Mouse (Mus musculus): ENCODE measurements around the gene Ghsr. TPM values are rescaled to one million over a fixed set of nuclear protein-coding genes. Genes with fewer than 3 reads are reported as not detected.
A peak's percentile ranks its signal among the peaks of the same experiment; 100 is the strongest.

The Ghsr gene
- polyA plus RNA-seq, 1 experiment from 2014 or later = 0.77 TPM

DNA sequence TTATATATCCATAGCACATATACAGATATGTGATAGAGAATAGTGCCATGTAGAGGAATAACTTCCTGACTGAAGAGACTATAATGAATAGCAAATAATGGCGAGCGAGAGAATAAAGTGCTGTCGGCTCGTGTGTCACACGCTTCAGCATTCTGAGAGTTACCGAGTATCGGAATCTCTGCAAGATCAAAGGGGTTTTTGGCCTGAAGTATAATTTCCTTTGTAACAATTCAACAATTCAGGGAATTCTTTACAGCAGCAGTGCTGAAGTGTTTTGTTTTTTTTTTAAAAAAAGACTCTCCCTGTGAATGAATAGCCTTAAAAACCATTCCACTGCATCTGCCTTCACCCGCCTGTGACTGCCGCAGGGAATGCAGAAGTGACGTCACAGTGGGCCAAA is 45.6 kb downstream of the Ghsr start:
- Histone ChIP-seq H3K4me3 (no peak overlapping the region), H3K27me3 (no peaks in the 10 kb centered on the region), H3K4me1 (replicated peaks) (no peaks in the 10 kb centered on the region), H3K4me2 (no peak overlapping the region), H3K36me3 (no peaks in the 10 kb centered on the region), H3K9ac (no peak overlapping the region), H3K9me3 (no peaks in the 10 kb centered on the region), H3K27ac (replicated peaks) (no peak overlapping the region)
- no peak for ATAC-seq (ENCODE audit: low FRiP score, low read depth)
- 66% methylated on average over 10 of the region's 10 CpGs for WGBS

GRCm38 (mm10) chr3:27418602-27419001 is 47.5 kb downstream of the Ghsr start:
- no peak overlapping the region for H3K9ac ChIP-seq
- H3K27me3 ChIP-seq = no peaks in the 10 kb centered on the region
- ATAC-seq (ENCODE audit: low FRiP score, low read depth) = no peak
- H3K36me3 ChIP-seq = no peaks in the 10 kb centered on the region
- 95% methylated on average over 8 of the region's 8 CpGs for WGBS
- H3K27ac ChIP-seq (replicated peaks) = no peak overlapping the region
- H3K4me2 ChIP-seq = no peak overlapping the region
- no peaks in the 10 kb centered on the region for H3K4me1 ChIP-seq (replicated peaks)
- no peak overlapping the region for H3K4me3 ChIP-seq
- H3K9me3 ChIP-seq = no peaks in the 10 kb centered on the region

DNA sequence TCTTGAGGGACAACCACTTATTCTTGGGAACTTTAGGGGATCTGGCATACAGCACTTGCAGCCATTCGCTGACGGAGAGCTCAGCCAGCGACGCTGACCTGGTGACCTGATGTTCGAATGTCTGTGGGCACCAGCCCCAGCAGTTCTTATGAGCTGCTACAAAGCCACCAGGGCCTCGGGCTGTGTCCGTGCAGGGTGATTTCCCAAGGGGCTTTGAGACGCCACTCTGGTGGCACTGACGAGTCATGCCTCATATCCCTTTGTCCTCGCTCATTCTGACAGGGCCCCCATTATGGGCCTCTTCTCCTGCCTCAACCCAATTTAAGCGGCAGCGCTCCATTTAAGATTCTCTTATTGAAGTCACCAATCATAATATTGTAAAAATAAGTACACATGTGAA is 50.8 kb downstream of the Ghsr start:
- 60% methylated on average over 12 of the region's 12 CpGs for WGBS
- Histone ChIP-seq H3K4me1 (replicated peaks) (no peaks in the 10 kb centered on the region), H3K4me2 (no peak overlapping the region), H3K27me3 (no peaks in the 10 kb centered on the region), H3K36me3 (0 out of 2 replicates have a peak, but pooled peaks cover 3% of the 10 kb centered on the region), H3K27ac (replicated peaks) (no peak overlapping the region), H3K9me3 (no peaks in the 10 kb centered on the region), H3K4me3 (no peak overlapping the region), H3K9ac (no peak overlapping the region)
- ATAC-seq (ENCODE audit: low FRiP score, low read depth) = no peak

DNA sequence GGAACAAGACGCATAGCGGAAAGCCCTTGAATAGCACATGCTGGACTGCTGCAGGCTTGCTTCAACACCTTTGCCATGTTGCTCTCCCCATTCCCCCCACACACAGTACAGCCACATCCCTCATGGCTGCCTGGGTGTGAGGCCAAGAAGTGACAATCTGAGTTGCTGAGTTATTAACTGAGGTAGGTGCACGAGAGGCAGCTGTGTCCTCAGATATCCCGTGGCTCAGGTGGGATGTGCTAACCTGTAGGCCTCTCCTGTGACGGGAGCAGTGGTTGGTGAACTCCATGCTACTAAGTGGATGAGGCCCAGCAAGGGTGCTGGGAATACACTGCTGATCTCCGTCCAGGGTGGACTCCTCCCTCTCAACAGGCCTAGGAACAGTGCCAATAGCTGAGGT is 51.4 kb downstream of the Ghsr start:
- no peaks in the 10 kb centered on the region for H3K27me3 ChIP-seq
- no peak overlapping the region for H3K9ac ChIP-seq
- H3K4me3 ChIP-seq = no peak overlapping the region
- H3K9me3 ChIP-seq = no peaks in the 10 kb centered on the region
- 84% methylated on average over 6 of the region's 6 CpGs for WGBS
- H3K27ac ChIP-seq (replicated peaks) = no peak overlapping the region
- ATAC-seq (ENCODE audit: low FRiP score, low read depth) = peak; percentile 43; the same call in 1 of the 2 replicates
- 0 out of 2 replicates have a peak, but pooled peaks cover 3% of the 10 kb centered on the region for H3K36me3 ChIP-seq
- no peaks in the 10 kb centered on the region for H3K4me1 ChIP-seq (replicated peaks)
- H3K4me2 ChIP-seq = no peak overlapping the region

GRCm38 (mm10) chr3:27424049-27424667 is 53.0 kb downstream of the Ghsr start:
- no peak for ATAC-seq (ENCODE audit: low FRiP score, low read depth)
- H3K4me1 ChIP-seq (replicated peaks) = no peaks in the 10 kb centered on the region
- H3K9ac ChIP-seq = no peak overlapping the region
- H3K36me3 ChIP-seq = 0 out of 2 replicates have a peak, but pooled peaks cover 3% of the 10 kb centered on the region
- no peak overlapping the region for H3K4me3 ChIP-seq
- H3K4me2 ChIP-seq = no peak overlapping the region
- no peaks in the 10 kb centered on the region for H3K9me3 ChIP-seq
- WGBS = 87% methylated on average over 11 of the region's 11 CpGs
- H3K27ac ChIP-seq (replicated peaks) = no peak overlapping the region
- H3K27me3 ChIP-seq = no peaks in the 10 kb centered on the region

GRCm38 (mm10) chr3:27427406-27427805 is 56.3 kb downstream of the Ghsr start:
- ATAC-seq (ENCODE audit: low FRiP score, low read depth) = no peak
- H3K4me1 ChIP-seq (replicated peaks) = peaks cover 4% of the 10 kb centered on the region; the same call in 1 of the 2 replicates
- H3K9me3 ChIP-seq = no peaks in the 10 kb centered on the region
- 91% methylated on average over 6 of the region's 6 CpGs for WGBS
- no peak overlapping the region for H3K4me3 ChIP-seq
- no peak overlapping the region for H3K4me2 ChIP-seq
- 0 out of 2 replicates have a peak, but pooled peaks cover 3% of the 10 kb centered on the region for H3K36me3 ChIP-seq
- H3K27ac ChIP-seq (replicated peaks) = no peak overlapping the region
- H3K27me3 ChIP-seq = no peaks in the 10 kb centered on the region
- no peak overlapping the region for H3K9ac ChIP-seq

Other genes starting within 250 kb of the Ghsr start
- gene Ect2, start 217.5 kb upstream of the Ghsr start, polyA plus RNA-seq (2015; fragmentation: Nextera tagmentation; extraction: Ambion mirVana) = 13.6 and 13.9 TPM in 2 replicates
- 13.8 and 15.7 TPM in 2 replicates for gene Nceh1, start 188.4 kb upstream of the Ghsr start, polyA plus RNA-seq (2015; fragmentation: Nextera tagmentation; extraction: Ambion mirVana)
- gene Tnfsf10, start 54.3 kb upstream of the Ghsr start, polyA plus RNA-seq (2015; fragmentation: Nextera tagmentation; extraction: Ambion mirVana) = 0.12 and 0.33 TPM in 2 replicates

Measured in hindbrain, embryonic 15.5 days (tissue).